Mouse (Mus musculus) left cerebral cortex, adult 2 months (tissue): ENCODE measurements around the gene Nup188. TPM values are rescaled to one million over a fixed set of nuclear protein-coding genes. Genes with fewer than 3 reads are reported as not detected.

Experiments
- DNase-seq, 2 experiments: peaks; one replicate each; pipeline ENCODE4 v3.0.0; 2021 to 2022; ENCODE audit warnings: low spot score in 2 of 2, mixed read lengths in 1 of 2; ENCODE audit errors: extremely low spot score in 1 of 2
- H3K27ac ChIP-seq: fragments of 200-600 bp; 2 replicates; pipeline ENCODE4 v1.8.1; 2022
- H3K4me3 ChIP-seq: fragments of 200-600 bp; 2 replicates; pipeline ENCODE4 v1.8.1; 2022
- CTCF ChIP-seq: fragments of 200-600 bp; IDR thresholded peaks from 2 replicates; pipeline ENCODE4 v1.8.1; 2022; ENCODE audit warnings: antibody characterized with exemption, mild to moderate bottlenecking, moderate library complexity
- intact Hi-C: fragments of 180-260 bp; cut with DNase I; formaldehyde crosslinking; loops from one replicate; pipeline ENCODE4 v1.15.1; 2025
- total RNA-seq, 2 experiments: library from RNA; stranded (reverse); gene quantifications; 2 replicates each; pipeline ENCODE4 v1.2.3; 2021

The Nup188 gene
- total RNA-seq, 2 experiments from 2014 or later: 21.8 to 23.5 TPM

DNA sequence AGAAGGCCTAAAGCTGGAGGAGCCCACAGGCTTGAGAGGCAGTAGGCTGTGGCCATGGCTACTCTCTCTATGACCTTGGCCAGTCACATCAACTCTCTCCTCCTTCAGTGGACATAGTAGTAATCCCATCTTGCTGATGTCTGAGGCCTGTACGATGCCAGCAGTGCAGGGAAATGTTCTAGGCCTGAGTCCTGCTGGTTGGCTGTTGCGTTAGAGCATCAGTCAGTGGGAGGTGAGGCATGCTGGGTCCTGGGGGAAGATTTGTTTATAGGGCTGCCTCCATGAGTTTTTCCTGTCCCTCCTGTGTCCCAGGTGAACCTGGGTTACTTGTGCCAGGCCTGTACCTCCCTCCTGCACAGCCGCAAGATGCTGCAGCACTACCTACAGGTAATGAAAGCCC, 55.9 kb downstream of the Nup188 start:
- Histone ChIP-seq H3K27ac (peak overlapping the region; percentile 11; the same call in 1 of the 2 replicates), H3K4me3 (no peak overlapping the region)
- TF ChIP-seq CTCF: no peak
- intact Hi-C loops: no loop called here
- no peak for DNase-seq

- Histone ChIP-seq H3K4me3 (no peak overlapping the region), H3K27ac (no peak overlapping the region)
- DNase-seq: no peak
- intact Hi-C loops: no loop called here
- no peak for TF ChIP-seq CTCF
Observed at GRCm38 (mm10) chr2:30342544-30342943, 56.3 kb downstream of the Nup188 start.

DNA sequence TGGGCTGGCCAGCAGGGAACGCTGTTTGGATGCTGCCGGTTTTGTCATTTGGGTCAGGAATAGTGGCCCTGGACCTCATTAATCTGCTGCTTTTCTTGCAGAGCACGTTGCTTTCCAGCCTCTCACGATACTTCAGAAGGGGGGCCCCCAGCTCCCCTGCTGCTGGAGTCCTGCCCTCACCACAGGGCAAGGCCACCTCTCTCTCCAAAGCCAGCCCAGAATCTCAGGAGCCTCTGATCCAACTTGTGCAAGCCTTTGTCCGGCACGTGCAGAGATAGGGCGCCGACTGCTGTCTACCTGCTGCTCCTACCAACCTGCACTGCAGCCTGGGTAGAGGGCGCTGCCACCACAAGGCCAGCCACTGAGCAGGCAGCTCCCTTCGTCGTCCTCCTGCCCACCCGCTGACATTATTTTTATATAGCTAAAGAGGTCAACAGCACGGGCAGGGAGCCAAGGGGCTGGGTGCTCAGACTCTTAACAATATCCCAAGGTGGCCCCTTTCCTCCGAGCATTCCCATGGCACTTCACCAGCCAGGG, 57.5 kb downstream of the Nup188 start:
- Histone ChIP-seq H3K27ac (peak overlapping the region; percentile 53), H3K4me3 (no peak overlapping the region)
- intact Hi-C loops: no loop called here
- DNase-seq: peak in 1 of 2 experiments; percentile 28
- no peak; the same call in none of the 2 replicates for TF ChIP-seq CTCF

- TF ChIP-seq CTCF: no peak
- Histone ChIP-seq H3K27ac (no peak overlapping the region), H3K4me3 (no peak overlapping the region)
- intact Hi-C loops: no loop called here
- DNase-seq: no peak
Observed at GRCm38 (mm10) chr2:30345971-30346676, 59.9 kb downstream of the Nup188 start.

GRCm38 (mm10) chr2:30349196-30349595, 63.0 kb downstream of the Nup188 start:
- Histone ChIP-seq H3K4me3 (no peak overlapping the region), H3K27ac (no peak overlapping the region)
- no peak for TF ChIP-seq CTCF
- DNase-seq: no peak
- intact Hi-C loops: no loop called here

- intact Hi-C loops: no loop called here
- DNase-seq: no peak
- peak; percentile 40 for TF ChIP-seq CTCF
- H3K27ac ChIP-seq: no peak overlapping the region
- no peak overlapping the region for H3K4me3 ChIP-seq
Observed at GRCm38 (mm10) chr2:30351149-30351548, 65.0 kb downstream of the Nup188 start.

- H3K4me3 ChIP-seq: no peak overlapping the region
- peak overlapping the region; percentile 55 for H3K27ac ChIP-seq
- DNase-seq: no peak
- TF ChIP-seq CTCF: no peak
- intact Hi-C loops: no loop called here
Observed at GRCm38 (mm10) chr2:30355861-30356260, 69.7 kb downstream of the Nup188 start.

- Histone ChIP-seq H3K4me3 (no peak overlapping the region; the same call in 1 of the 2 replicates), H3K27ac (peak overlapping the region; percentile 60)
- DNase-seq: no peak
- intact Hi-C loops: no loop called here
- no peak for TF ChIP-seq CTCF
Observed at GRCm38 (mm10) chr2:30356266-30356665, 70.1 kb downstream of the Nup188 start.

DNA sequence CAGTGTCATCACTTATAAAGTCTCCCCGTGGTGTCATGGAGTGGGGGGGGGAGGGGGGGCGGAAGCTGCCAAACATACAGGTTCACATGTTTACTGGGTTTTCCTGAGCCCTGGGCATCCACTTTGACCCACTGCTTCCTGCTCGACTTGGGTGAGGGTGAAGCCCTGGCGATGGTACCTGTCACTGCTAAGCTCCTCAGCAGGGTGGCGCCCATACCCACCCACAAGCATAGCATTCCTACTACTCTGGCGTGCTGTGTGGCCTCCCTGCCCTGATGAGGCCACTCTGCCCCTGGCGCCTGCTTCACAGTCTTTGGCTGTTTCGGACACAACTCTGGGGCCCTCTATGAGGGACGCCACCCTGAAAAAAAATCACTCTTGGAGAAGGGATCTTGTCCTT, 70.7 kb downstream of the Nup188 start:
- DNase-seq: no peak
- Histone ChIP-seq H3K4me3 (peak overlapping the region; percentile 97), H3K27ac (peak overlapping the region; percentile 83)
- no peak for TF ChIP-seq CTCF
- intact Hi-C loops: no loop called here

DNA sequence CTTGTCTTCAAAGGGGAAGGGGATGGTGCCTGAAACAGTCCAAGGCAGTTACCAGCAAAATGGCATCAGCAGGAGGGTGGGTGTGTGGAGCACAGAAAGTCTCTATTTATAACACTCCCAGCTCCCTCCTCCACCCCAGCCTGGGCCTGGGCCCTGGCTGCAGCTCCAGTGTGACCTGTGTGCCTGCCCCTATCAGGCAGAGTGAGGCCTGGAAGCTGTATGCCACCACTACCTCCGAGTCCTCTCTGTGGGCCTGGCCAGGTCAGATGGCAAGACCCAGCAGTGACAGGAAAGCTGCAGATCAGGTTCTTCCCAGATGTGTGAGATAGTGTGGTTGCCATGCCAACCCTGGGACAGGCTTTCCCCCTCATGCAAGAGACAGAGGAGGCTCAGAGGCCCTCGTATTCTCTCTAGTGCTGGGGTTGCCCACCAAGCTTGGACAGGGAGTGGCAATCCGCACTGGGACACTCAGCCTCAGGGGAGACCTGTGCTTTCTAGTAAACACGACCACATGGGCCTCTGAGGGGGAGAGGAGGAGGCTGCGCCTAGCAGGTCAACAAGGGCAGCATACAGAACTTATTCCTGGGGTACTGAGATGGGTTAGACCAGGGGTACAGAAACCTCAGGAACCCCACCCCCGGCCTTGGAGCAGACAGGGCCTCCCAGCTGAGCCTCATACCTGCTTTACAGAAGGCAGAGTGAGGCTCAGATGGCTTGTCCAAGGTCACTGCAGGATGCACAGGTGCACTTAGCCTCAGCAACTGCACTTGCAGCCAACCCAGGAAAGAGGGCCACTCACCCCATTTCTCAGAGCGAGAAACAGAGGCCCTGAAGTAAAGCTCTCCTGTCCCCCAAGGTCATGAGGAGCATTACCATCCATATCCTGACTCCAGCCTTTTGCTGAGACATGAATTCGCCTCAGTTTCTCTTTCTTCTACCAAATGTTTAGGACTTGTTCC, 71.6 kb downstream of the Nup188 start:
- TF ChIP-seq CTCF: no peak
- H3K4me3 ChIP-seq: peak overlapping the region; percentile 97
- DNase-seq: no peak
- intact Hi-C loops: no loop called here
- peak overlapping the region; percentile 83 for H3K27ac ChIP-seq

DNA sequence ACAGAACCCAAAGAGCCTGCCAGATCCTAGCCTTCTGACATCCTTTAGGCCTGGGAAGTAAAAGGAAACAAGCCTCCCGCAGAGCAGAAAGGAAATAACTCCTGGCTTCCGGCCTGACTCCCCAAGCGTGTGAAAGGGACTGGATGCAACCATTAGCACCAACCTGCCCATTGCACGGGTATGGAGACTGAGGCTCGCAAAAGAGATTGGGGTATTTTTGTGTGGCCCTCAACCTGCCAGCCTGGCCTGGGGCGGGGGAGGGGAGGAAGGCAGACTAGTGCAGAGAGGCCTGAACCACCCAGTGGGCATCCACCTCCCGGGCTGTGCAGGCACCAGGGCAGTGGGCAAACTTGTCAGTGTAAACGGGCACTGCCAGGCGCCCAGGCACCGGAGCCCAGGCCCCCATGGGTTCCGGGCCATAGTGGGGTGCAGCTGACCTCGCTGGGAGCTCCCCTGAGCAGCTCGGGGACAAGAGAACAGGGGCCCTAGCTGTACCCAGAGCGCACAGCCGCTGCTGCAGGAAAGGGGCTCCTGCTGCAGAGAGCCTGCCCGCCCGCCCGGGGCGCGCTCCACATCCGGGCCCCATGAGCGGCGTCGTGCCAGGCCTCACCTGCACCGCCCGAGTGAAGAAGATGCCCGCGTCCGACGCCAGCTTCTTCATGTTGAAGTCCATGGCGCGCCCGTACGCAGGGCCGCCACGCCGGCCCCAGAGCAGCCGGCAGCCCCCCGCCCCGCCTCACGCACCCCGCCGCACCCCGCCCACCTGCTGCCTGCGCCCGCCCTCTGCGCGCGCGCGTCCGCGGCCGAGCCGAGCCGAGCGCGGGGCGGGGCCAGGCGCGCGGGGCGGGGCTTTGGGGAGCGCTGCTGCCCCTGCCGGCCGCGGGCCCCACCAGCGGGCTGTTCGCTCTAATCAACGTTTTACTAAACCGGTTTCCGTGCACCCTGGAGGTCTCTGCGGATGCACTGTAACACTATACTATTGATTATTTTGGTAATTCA, 72.6 kb downstream of the Nup188 start, which contains the start of gene Sh3glb2:
Gene Sh3glb2, minus strand, starts transcription at position 805 of the 999 bp plus-strand sequence.
- intact Hi-C loops: no loop called here
- peak within 1 kb of the TSS; percentile 83 for H3K27ac ChIP-seq
- DNase-seq: peak; percentile 83 to 84
- peak; percentile 49 for TF ChIP-seq CTCF
- H3K4me3 ChIP-seq: peak within 1 kb of the TSS; percentile 97
